Mouse (Mus musculus) forebrain, embryonic 11.5 days (tissue): ENCODE results near the gene Ksr1. TPM values are rescaled to one million over a fixed set of nuclear protein-coding genes. Genes with fewer than 3 reads are reported as not detected.

ENCODE experiments used
- ATAC-seq: fragments of 200-750 bp; cut with Nextera tagmentation; replicated peaks from 2 replicates; pipeline ENCODE4 v1.8.0; 2017; ENCODE audit warnings: moderate TSS enrichment; ENCODE audit not compliant: low FRiP score
- DNase-seq: peaks from one replicate; pipeline ENCODE4 v3.0.0-alpha.2; 2017; ENCODE audit warnings: low spot score
- H3K27ac ChIP-seq: fragments of 300-500 bp; sonication (generic); 2 replicates; pipeline ENCODE4 v1.5.1; 2014; ENCODE audit warnings: low read depth, low read length
- H3K27me3 ChIP-seq: fragments of 300-500 bp; sonication (generic); 2 replicates; pipeline ENCODE4 v1.6.1; 2014; ENCODE audit warnings: mild to moderate bottlenecking, low read length, mixed read lengths; ENCODE audit not compliant: control insufficient read depth, insufficient read depth
- H3K36me3 ChIP-seq: fragments of 300-500 bp; sonication (generic); 2 replicates; pipeline ENCODE4 v1.6.1; 2014; ENCODE audit warnings: mild to moderate bottlenecking, low read length, moderate library complexity, mixed read lengths; ENCODE audit not compliant: control insufficient read depth, insufficient read depth
- H3K4me1 ChIP-seq: fragments of 300-500 bp; sonication (generic); replicated peaks from 2 replicates; pipeline ENCODE4 v1.6.1; 2014; ENCODE audit warnings: low read length, mixed read lengths; ENCODE audit not compliant: control insufficient read depth, insufficient read depth
- H3K4me2 ChIP-seq: fragments of 300-500 bp; sonication (generic); 2 replicates; pipeline ENCODE4 v1.6.1; 2014; ENCODE audit warnings: low read depth, mild to moderate bottlenecking, low read length, moderate library complexity, mixed read lengths; ENCODE audit not compliant: severe bottlenecking
- H3K4me3 ChIP-seq: fragments of 300-500 bp; sonication (generic); 2 replicates; pipeline ENCODE4 v1.5.1; 2014; ENCODE audit warnings: low read depth, low read length
- H3K9ac ChIP-seq: fragments of 300-500 bp; sonication (generic); 2 replicates; pipeline ENCODE4 v1.6.1; 2014; ENCODE audit warnings: low read length
- H3K9me3 ChIP-seq: fragments of 300-500 bp; sonication (generic); 2 replicates; pipeline ENCODE4 v1.6.1; 2016; ENCODE audit warnings: low read length, mixed read lengths; ENCODE audit not compliant: control insufficient read depth
- WGBS: fragments of 180-500 bp; shearing (Covaris S2); extraction: QIAGEN DNeasy Blood & Tissue Kit; methylation state at CpG from one replicate; pipeline ENCODE4 v1.1.7; 2014; 5-methylcytosine and 5-hydroxymethylcytosine counted together
- polyA plus RNA-seq: library from polyadenylated mRNA; unstranded; fragments of >200 nt; fragmentation: Nextera tagmentation; extraction: Ambion mirVana; gene quantifications from 2 replicates; pipeline ENCODE4 v1.2.1, GENCODE M21; 2014

Ksr1 gene
- polyA plus RNA-seq, 1 experiment from 2014 or later = 5.2 TPM

GRCm38 (mm10) chr11:79041908-79042430, 104.2 kb downstream of the Ksr1 start:
- Histone ChIP-seq H3K27ac (no peak overlapping the region), H3K9ac (no peak overlapping the region)

DNA sequence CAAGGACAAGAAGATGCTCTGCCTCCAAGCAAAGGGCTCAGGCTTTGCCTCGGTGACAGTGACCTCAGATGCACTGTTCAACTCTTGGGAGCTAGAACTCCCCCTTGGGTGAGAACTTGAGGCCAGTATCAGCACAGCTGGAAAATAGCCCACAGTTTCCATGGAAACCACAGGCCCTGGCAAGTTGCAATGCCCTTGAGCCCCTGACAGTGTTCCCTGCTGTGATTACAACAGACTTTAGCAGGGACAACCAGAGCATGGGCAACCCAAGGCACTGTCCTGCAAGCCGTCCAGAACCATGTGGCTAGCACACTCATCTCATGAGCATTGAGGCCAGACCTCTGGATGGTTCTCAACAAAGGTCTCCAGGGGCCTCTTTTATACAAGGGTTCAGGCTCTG, 106.7 kb downstream of the Ksr1 start:
- DNase-seq (no peak), ATAC-seq (no peak)
- Histone ChIP-seq H3K4me1 (peaks cover 7% of the 10 kb centered on the region; the same call in 1 of the 2 replicates), H3K9ac (no peak overlapping the region), H3K4me3 (no peak overlapping the region), H3K9me3 (no peaks in the 10 kb centered on the region), H3K4me2 (no peak overlapping the region), H3K27ac (no peak overlapping the region), H3K27me3 (no peaks in the 10 kb centered on the region), H3K36me3 (peaks cover 2% of the 10 kb centered on the region; the same call in 1 of the 2 replicates)
- WGBS = 59% methylated on average over 2 of the region's 2 CpGs

More at GRCm38 (mm10) chr11:79041908-79042430, 104.2 kb downstream of the Ksr1 start:
- Histone ChIP-seq H3K36me3 (peaks cover 2% of the 10 kb centered on the region; the same call in 1 of the 2 replicates), H3K4me1 (peaks cover 7% of the 10 kb centered on the region; the same call in 1 of the 2 replicates), H3K4me3 (no peak overlapping the region), H3K4me2 (no peak overlapping the region), H3K27me3 (no peaks in the 10 kb centered on the region), H3K9me3 (no peaks in the 10 kb centered on the region)
- 66% methylated on average over 14 of the region's 14 CpGs for WGBS
- ATAC-seq (no peak), DNase-seq (no peak)

DNA sequence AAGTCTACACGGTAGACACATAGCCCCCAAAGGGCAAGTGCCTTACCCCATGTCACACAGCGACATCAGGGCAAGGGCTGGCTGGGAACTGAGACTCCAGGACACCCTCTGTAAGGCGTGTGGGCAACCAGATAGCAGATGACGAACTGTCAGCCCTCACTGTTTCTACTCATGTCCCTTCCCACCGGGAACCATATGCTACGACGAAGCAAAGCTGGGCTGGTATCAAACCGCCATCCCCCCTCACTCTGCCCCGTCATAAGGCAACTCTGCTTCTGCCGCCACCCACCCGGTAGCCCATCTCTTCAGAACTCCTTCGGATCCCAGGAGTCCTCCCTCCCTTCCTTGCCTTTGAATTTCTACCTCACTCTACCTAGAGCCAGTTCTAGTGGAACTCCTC, 108.7 kb downstream of the Ksr1 start:
- Histone ChIP-seq H3K9ac (no peak overlapping the region), H3K36me3 (peaks cover 2% of the 10 kb centered on the region; the same call in 1 of the 2 replicates), H3K27ac (no peak overlapping the region), H3K9me3 (no peaks in the 10 kb centered on the region), H3K4me2 (no peak overlapping the region), H3K27me3 (no peaks in the 10 kb centered on the region), H3K4me3 (no peak overlapping the region), H3K4me1 (peaks cover 7% of the 10 kb centered on the region; the same call in 1 of the 2 replicates)
- ATAC-seq (no peak), DNase-seq (no peak)
- WGBS = 89% methylated on average over 12 of the region's 12 CpGs

DNA sequence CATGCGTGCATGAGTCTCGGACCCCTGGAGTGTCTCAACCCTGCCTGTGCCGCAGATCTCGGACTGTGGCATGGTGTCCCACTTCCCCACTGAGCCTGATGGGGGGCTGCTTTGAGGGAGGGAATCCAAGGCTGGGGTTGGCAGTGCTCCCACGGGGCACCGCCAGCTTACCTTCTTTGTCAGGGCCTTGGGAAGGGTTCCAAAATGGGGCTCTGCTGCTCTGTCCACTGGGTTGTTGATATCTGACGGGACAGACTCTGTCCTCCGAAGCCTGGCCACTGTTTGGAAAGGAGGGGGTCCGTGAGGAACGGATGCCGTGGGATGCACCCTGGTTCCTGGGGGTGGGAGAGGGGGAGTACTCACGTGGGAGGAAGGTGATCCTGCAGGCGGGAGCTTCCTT, 109.9 kb downstream of the Ksr1 start:
- ATAC-seq = no peak
- Histone ChIP-seq H3K4me3 (no peak overlapping the region), H3K9ac (no peak overlapping the region), H3K4me1 (0 out of 2 replicates have a peak, but pooled peaks cover 2% of the 10 kb centered on the region), H3K4me2 (no peak overlapping the region), H3K36me3 (no peaks in the 10 kb centered on the region), H3K27ac (no peak overlapping the region), H3K27me3 (no peaks in the 10 kb centered on the region), H3K9me3 (no peaks in the 10 kb centered on the region)
- WGBS = 90% methylated on average over 13 of the region's 13 CpGs
- DNase-seq = no peak

DNA sequence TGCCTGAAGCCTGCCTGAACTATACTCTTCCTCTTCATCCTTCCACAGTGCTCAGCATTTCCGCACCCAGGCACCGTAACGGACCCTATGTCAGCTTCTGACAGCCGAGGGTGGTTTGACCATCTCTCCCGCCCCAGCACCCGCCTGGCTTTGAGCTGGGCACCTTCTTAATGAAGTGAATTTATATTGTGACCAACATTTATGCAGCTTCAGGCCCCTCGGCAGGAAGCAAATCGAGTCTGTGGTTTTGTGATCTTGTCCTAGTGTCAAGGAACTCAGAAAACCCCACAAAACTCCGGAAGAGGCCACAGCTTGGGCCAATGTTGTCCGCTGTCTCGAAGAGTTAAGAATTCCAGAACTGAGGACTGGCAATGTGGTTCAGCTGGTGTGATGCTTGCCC, 112.6 kb downstream of the Ksr1 start:
- WGBS = 91% methylated on average over 11 of the region's 11 CpGs

GRCm38 (mm10) chr11:79033021-79033420, 113.2 kb downstream of the Ksr1 start:
- Histone ChIP-seq H3K4me3 (no peak overlapping the region), H3K4me2 (no peak overlapping the region), H3K27ac (no peak overlapping the region), H3K27me3 (no peaks in the 10 kb centered on the region), H3K36me3 (no peaks in the 10 kb centered on the region), H3K9ac (no peak overlapping the region), H3K4me1 (peaks cover 3% of the 10 kb centered on the region; the same call in 1 of the 2 replicates), H3K9me3 (no peaks in the 10 kb centered on the region)
- ATAC-seq = no peak
- no peak for DNase-seq
- 81% methylated on average over 12 of the region's 12 CpGs for WGBS

More for the DNA sequence above, 112.6 kb downstream of the Ksr1 start:
- DNase-seq (no peak), ATAC-seq (no peak)
- H3K4me1 ChIP-seq = peaks cover 3% of the 10 kb centered on the region; the same call in 1 of the 2 replicates
- H3K9ac ChIP-seq = no peak overlapping the region
- H3K27me3 ChIP-seq = no peaks in the 10 kb centered on the region
- no peaks in the 10 kb centered on the region for H3K9me3 ChIP-seq
- H3K27ac ChIP-seq = no peak overlapping the region
- no peaks in the 10 kb centered on the region for H3K36me3 ChIP-seq
- no peak overlapping the region for H3K4me3 ChIP-seq
- no peak overlapping the region for H3K4me2 ChIP-seq

GRCm38 (mm10) chr11:79031452-79031746, 114.8 kb downstream of the Ksr1 start:
- Histone ChIP-seq H3K27me3 (no peaks in the 10 kb centered on the region), H3K27ac (no peak overlapping the region), H3K4me1 (peaks cover 3% of the 10 kb centered on the region; the same call in 1 of the 2 replicates), H3K4me3 (no peak overlapping the region), H3K9me3 (no peaks in the 10 kb centered on the region), H3K9ac (no peak overlapping the region), H3K36me3 (no peaks in the 10 kb centered on the region), H3K4me2 (no peak overlapping the region)
- 72% methylated on average over 5 of the region's 5 CpGs for WGBS
- DNase-seq (no peak), ATAC-seq (no peak)

- H3K4me3 ChIP-seq = no peak overlapping the region
- WGBS = 51% methylated on average over 19 of the region's 19 CpGs
- 0 out of 2 replicates have a peak, but pooled peaks have one; percentile 18 for ATAC-seq
Observed at GRCm38 (mm10) chr11:79030570-79031451, 115.4 kb downstream of the Ksr1 start.

More at GRCm38 (mm10) chr11:79030570-79031451, 115.4 kb downstream of the Ksr1 start:
- Histone ChIP-seq H3K4me2 (no peak overlapping the region), H3K27ac (no peak overlapping the region), H3K9me3 (no peaks in the 10 kb centered on the region), H3K4me1 (peaks cover 3% of the 10 kb centered on the region; the same call in 1 of the 2 replicates), H3K36me3 (no peaks in the 10 kb centered on the region), H3K9ac (no peak overlapping the region), H3K27me3 (no peaks in the 10 kb centered on the region)
- peak; percentile 91 for DNase-seq
